Mouse (Mus musculus) layer of hippocampus, adult 2 months (tissue): ENCODE data around the gene Methig1. TPM values are rescaled to one million over a fixed set of nuclear protein-coding genes. Genes with fewer than 3 reads are reported as not detected.
A peak's percentile ranks its signal among the peaks of the same experiment; 100 is the strongest.
"Not testable (repeated sequence)": the region's sequence is repeated elsewhere in the genome, so short reads cannot be mapped to it uniquely, and the experiment has no call there.

ENCODE experiments used
- DNase-seq, 2 experiments: peaks; one replicate each; pipeline ENCODE4 v3.0.0; 2022; ENCODE audit warnings: low spot score in 2 of 2
- H3K27ac ChIP-seq: fragments of 200-600 bp; 2 replicates; pipeline ENCODE4 v1.8.1; 2022
- H3K4me3 ChIP-seq: fragments of 200-600 bp; 2 replicates; pipeline ENCODE4 v1.8.1; 2022; ENCODE audit warnings: mild to moderate bottlenecking
- CTCF ChIP-seq: fragments of 200-600 bp; conservative IDR thresholded peaks from 2 replicates; pipeline ENCODE4 v1.8.1; 2022; ENCODE audit warnings: antibody characterized with exemption, mild to moderate bottlenecking, moderate library complexity
- total RNA-seq, 2 experiments: library from RNA; stranded (reverse); gene quantifications; 2 replicates each; pipeline ENCODE4 v1.2.3; 2021

Methig1 gene
- total RNA-seq, 2 experiments from 2014 or later = not detected

DNA sequence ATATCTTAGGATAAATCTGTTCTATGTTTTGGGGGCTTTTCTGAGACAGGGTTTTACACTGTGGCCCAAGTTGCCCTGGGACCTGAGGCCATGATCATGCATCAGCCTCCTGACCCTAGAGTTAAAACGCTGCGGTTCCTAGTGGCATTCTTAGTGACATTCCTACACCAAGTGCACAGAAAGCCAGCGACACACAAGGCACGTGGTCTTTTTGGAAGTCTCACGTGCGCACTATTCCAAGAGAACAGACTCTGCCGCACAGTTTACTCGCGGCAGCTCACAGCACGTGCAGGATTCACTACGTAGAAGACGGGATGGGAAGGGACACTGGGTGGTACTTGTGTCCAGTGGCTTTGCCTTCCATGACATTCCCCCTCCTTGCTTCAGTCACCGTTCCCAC lies 62.0 kb downstream of the Methig1 start:
- TF ChIP-seq CTCF = no peak
- no peak overlapping the region for H3K4me3 ChIP-seq

DNA sequence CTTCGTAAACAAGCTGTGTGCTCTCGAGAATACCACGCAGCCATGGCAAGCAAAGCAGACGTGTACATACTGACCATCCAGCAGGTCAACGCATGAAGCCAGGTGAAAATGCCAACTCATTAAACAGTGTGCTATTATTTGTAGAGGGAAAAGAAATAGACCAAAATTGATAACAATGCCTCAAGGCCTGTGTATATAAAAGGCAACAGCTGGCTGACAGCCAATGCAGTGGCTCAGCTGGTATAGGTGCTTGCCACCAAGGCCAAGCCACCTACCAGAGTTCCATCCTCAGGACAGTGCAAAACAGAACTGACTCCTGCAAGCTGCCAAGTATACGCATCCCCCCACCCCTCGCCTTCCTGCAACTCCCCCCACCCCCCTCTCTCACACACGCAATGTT lies 62.7 kb downstream of the Methig1 start:
- DNase-seq = no peak
- H3K27ac ChIP-seq = no peak overlapping the region
- no peak overlapping the region for H3K4me3 ChIP-seq
- no peak for TF ChIP-seq CTCF

More for the DNA sequence above, 62.0 kb downstream of the Methig1 start:
- no peak for DNase-seq
- no peak overlapping the region for H3K27ac ChIP-seq

DNA sequence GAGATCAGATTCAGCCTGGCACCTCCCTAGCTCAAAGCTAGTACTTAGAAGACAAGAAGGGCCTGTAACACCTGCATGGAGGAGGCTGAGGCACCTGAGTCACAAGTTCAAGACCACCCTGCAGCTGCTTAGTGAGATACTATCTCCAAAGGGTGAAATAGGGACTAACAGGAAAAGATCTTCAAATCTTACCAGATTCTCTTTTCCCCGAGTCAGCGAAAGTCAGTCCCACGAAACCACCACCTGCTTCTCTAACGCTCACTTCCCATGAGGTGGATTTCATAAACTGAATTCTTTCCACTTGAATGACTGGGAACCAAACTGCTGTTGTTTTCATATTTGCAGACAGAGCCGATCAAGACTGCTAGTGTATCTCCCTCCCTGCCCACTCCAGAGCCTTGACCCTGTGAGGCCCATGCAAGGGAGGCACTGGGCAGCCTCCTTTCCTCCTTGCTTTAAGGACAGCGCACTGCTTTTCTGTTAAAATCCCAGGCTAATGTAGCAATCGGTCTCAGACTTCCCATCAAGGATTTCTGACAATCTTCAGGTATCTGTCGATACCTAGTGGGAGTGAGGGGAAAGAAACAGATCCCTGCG lies 65.0 kb downstream of the Methig1 start:
- DNase-seq = no peak
- Histone ChIP-seq H3K27ac (no peak overlapping the region), H3K4me3 (no peak overlapping the region)
- no peak for TF ChIP-seq CTCF

DNA sequence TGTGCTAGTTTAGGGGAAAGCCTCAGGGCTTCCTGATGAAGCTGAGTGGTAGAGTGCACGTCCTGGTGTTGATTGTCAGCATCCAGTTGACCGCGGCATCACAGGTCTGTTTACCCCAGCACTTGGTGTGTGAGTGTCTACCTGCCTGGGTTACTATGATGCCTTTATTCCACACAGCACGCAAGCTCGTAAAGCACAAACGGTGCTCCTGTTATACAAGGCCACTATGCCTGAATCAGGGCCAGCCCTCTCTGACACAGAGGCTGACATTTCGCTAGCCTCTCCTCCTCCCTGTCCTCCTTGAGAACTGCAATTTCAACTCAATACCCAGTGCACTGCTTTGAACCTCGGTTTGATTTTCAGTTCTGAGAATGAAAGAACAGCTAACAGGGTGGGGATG lies 66.4 kb downstream of the Methig1 start:
- H3K27ac ChIP-seq = no peak overlapping the region
- no peak overlapping the region for H3K4me3 ChIP-seq
- TF ChIP-seq CTCF = no peak
- DNase-seq = no peak

DNA sequence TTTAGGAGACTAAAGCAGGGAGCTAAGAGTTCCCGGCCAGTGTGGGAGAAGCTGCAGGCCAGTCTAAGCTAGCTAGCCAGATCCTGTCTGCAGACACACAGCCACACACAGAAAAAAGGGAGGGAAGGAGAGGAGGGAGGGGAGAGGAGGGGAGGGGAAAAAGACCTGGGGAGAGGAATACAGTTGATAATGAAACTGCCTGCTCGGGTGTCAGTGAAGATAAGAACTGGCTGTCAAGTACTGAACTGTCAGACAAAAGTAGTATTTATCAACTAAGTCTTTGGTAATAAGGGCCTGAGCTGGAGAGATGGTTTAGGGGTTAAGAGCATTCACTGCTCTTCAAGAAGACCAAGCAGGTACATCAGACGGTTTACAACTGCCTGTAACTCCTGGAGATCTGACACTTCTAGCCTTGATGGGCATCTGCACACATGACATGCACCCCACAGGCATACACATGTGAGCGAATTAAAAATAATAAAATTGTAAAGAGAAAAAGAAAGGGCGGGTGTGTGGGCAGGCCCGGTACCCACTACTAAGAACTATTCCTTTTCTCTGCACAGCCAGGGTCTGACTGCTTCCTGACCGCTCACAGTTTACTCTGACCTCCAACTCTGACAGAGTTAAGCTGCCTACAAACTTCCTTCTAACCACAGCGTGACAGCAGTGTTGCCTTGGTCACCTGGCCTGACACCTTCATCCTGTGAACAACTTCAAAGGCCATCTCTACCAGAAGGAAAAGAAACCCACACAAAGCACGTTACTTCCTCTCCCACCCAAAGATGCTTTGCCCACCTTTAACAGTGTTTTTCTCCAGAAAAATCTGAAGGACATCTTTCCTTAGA lies 67.2 kb downstream of the Methig1 start:
- DNase-seq = no peak
- TF ChIP-seq CTCF = no peak

DNA sequence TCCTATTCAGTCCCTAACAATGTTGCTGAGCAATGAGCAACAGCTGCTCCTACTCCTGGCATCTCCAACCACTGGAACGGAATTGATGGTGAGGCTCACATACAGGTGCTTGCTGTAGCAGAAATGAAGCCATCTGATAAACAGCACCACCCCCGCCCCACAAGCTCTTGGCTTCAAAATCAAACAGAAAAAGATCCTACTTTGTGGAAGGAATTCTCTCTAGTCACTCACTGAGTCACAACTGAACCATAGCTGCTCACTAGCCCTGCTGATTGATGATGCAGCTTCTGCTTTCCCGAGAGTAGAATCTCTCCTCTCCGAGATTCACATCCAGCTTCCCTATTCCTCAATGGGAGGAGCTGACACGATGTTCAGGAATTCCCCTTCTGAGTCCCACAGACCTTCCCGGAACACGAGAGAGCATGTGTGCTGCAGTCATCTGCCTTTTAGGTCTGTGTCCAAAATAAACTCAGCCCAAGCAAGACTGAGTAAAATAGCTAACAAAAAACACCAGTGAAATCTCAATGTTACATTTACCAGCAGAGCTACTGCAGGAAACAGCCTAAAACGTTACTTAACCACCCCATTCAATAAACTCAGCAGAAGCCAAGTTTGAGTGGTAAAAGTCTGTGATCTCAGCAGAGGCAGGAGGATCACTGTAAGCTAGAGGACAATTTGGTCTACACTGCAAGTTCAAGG lies 68.3 kb downstream of the Methig1 start:
- no peak for DNase-seq
- no peak for TF ChIP-seq CTCF
- peak overlapping the region; percentile 41; the same call in 1 of the 2 replicates for H3K27ac ChIP-seq
- H3K4me3 ChIP-seq = peak overlapping the region; percentile 40

More for the DNA sequence above, 67.2 kb downstream of the Methig1 start:
- H3K4me3 ChIP-seq = no peak overlapping the region
- no peak overlapping the region for H3K27ac ChIP-seq

DNA sequence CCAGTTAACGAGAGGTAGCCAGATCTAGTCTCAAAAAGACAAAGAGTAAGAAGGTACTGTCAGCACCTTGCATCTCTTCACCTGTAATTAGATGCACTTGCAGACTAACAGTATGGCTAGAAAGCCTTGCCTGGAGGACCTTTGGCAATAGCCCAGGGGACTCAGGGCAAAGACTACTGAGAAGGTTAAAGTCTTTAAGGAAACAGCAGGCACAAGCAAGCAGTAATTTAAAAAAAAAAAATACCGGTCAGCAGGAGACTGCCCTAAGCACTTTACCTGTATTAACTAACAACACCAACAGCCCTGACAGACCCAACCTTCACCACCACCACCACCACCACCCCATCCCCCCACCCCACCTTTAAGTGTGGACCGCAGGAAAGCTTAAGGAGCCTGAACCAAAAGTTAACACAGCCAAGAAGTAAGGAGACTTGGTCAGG lies 68.8 kb downstream of the Methig1 start, which contains the start of gene Gm5475:
Gene Gm5475 (plus strand): TSS at position 390 of the 440 bp plus-strand sequence.
- not testable (repeated sequence) for DNase-seq
- Histone ChIP-seq H3K4me3 (peak within 1 kb of the TSS; percentile 88), H3K27ac (peak within 1 kb of the TSS; percentile 83)

DNA sequence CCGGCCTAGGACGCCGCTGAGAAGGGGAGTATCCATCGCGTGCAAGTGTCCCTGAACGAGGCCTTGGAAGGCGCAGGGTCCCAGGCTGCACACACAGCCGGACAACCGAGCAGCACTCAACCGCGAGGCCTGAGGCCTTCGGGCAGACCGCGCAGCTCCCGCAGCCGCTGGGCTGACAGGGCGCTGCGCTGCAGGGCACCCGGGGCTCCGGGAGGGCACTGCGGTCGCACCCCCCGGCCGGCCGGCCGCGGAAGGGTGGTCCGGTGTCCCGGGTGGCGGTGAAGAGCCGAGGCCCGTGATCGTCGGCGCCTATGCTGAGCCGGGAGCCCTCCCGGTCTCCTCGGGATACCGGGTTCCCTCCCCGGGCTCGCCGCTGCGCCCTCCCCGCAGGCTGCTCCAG lies 69.5 kb downstream of the Methig1 start:
- DNase-seq = peak in 1 of 2 experiments; percentile 4
- Histone ChIP-seq H3K27ac (peak overlapping the region; percentile 83), H3K4me3 (peak overlapping the region; percentile 88)
- TF ChIP-seq CTCF = no peak

DNA sequence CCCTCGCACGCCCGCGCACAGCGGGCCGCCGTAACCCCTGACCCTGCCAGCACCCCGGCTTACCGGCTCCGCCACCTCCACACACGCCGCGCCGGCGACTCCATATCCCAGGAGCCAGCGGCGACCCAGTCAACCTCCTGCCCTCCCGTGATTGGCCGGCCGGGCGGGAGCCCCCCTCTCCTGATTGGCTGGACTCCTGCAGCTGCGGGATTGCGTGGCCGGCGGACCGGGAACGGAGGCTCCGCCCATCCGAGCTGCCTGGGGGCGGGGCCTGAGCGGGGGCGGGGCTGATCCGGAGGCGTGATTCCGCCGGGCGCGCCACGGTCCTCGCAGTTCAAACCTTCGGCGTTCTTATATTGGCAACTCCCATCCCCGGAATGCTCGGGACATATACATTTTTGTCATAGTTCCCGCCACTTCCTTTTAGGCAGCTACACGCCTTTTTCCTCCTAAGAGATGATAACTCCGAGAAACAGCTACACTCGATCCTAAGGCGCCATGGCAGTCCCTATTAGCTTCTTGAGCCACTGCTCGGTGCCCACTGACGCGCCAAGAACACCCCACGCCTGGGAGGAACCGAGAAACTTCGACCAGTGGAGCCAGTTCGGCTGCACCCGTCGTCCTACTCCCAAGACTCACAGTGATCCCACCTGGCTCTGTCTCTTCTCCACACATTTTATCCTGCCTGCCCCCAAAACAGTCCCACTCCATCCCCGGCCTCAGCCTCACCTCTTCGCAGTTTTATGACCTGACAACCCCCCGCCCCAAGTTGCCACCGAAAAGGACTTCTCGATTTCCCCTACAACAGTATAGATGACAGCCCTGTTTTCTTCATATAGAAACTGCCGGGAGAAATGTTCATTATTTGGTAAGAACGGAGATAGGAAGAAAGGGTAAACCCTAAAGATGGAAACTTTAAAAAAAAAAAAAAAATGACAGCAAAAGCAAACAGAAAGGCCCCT lies 70.2 kb downstream of the Methig1 start:
- no peak for TF ChIP-seq CTCF
- DNase-seq = peak; percentile 96 to 97
- Histone ChIP-seq H3K4me3 (peak overlapping the region; percentile 88), H3K27ac (peak overlapping the region; percentile 83)

DNA sequence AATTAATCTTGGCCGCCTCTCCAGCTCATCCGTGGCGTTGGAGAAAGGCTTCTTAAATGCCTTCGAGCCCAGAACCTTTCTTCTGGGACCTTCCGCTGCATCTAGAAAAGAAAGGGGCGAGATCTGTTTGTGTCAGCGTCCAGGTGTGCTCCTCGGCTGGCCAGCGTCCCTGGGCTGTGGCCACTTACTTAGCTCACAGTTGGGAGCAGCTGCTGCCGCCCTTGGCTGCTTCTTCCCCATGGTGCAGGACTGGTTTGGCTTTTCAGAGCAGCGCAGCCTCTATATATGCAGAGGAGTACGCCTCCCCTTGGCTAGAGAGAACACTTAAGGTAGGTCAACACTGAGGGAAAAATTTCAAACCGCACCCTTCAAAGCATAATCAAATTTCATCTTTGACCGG lies 71.0 kb downstream of the Methig1 start:
- no peak overlapping the region for H3K4me3 ChIP-seq
- no peak for DNase-seq
- no peak for TF ChIP-seq CTCF
- H3K27ac ChIP-seq = no peak overlapping the region

DNA sequence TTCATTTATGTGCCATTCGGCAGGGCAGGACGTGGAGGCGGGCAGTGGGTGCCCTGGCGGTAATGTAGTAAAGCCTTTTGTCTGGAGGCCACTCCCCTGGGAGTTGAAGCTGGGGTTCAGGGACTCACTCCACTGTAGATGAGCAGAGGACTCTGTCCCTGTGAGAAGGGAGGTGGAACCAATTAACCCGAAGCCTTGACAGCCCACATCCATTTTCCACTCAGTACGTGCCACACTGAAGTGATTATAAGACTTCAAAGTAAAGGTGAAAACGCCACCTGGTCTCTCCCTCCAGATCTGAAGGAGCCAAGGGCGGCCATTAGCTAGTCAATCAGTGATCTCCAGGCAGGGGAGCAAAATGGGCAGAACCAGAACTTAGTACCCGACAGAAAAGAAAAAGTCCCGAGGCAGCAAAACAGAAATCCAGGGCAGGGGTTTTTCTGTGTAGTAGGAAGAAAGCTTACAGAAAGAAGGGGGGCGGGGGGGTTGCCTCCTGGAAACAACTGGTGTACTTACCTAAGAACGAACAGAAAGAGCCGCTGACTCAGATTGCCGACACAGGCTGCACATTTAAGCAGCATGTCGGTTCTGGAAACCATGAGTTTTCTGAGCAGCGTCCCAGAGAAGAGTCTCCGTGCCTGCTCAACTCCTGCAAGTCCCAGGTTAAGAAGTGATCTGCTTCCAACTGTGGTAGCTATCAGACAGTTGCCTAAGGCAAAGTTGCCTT lies 71.6 kb downstream of the Methig1 start, which contains the start of gene Slc11a2:
Gene Slc11a2 (minus strand): TSS at position 677 of the 727 bp plus-strand sequence.
- Histone ChIP-seq H3K4me3 (no peak within 1 kb of the TSS), H3K27ac (no peak within 1 kb of the TSS)
- DNase-seq = no peak
- no peak for TF ChIP-seq CTCF
